Mouse (Mus musculus) retina, postnatal 1 day (tissue): ENCODE data around the gene Ptges.
"Not testable (repeated sequence)": the region's sequence is repeated elsewhere in the genome, so short reads cannot be mapped to it uniquely, and the experiment has no call there.

Experiments
- DNase-seq: peaks from one replicate; pipeline ENCODE4 v3.0.0-alpha.2; 2012

The Ptges gene

GRCm38 (mm10) chr2:30929483-30930045 is at the start of gene Ptges:
Gene Ptges, minus strand, starts transcription at chr2:30929863.
- peak; percentile 83 for DNase-seq

DNA sequence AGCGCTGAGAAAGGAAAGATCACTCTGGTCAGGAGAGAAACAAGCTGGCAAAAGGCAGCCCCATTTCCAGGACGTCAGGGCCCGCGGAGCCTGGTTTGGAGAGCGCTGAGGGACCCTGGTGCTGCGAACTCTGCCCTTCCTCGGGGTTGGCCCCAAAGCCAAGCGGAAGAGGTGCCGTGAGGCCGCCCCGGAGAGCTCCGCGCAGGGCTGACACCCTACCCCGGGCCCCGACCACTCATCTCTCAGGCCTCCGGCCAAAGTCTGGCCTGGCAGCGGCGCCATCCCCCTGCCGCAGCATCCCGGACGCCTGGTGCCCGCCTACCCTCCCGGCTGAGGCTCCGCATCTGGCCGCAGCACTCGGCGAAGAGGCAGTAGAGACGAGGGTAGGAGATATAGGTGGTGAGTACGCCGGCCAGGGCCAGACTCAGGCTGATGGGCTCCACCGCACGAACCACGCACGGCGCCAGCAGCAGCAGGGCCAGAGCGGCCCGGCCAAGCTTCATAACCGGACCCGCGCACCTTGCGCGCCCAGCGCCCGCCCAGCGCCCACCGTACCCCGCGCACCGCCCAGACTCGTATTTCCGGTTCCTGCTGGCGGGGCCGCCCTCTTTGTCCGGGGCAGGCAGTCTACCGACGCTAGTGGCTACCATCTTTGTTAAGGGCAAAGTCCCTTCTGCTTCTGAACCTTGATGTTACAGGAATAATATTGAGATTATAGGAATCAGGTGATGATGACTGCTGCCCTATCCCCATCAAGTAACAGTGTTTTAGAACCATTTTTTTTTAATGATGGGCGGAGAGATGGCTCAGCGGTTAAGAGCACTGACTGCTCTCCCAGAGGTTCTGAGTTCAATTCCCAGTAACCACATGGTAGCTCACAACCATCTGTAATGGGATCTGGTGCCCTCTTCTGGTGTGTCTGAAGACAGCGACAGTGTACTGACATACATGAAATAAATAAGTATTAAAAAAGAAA is 38.0 kb upstream of the Ptges start, which contains the start of gene Tor1a:
TSS of gene Tor1a (minus strand) at position 582 of the 976 bp plus-strand sequence.
- DNase-seq: peak; percentile 94

GRCm38 (mm10) chr2:30966826-30967225 is 37.2 kb upstream of the Ptges start:
- DNase-seq: peak; percentile 11

DNA sequence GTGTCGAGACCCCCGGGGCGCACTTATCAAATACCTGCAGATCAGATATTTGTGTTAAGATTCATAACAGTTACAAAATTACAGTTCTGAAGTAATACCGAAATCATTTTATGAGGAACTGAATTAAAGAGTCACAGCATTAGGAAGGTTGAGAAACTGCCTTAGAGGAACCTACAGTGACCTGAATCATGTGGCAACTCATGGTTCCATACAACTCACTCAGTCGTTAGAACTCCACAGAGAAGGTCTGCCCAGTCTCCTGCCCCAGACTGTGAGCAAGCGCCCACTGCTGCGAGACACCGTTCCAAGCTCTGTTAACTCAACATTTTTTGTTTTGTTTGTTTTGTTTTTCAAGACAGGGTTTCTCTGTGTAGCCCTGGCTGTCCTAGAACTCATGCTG is 36.0 kb upstream of the Ptges start:
- no peak for DNase-seq

DNA sequence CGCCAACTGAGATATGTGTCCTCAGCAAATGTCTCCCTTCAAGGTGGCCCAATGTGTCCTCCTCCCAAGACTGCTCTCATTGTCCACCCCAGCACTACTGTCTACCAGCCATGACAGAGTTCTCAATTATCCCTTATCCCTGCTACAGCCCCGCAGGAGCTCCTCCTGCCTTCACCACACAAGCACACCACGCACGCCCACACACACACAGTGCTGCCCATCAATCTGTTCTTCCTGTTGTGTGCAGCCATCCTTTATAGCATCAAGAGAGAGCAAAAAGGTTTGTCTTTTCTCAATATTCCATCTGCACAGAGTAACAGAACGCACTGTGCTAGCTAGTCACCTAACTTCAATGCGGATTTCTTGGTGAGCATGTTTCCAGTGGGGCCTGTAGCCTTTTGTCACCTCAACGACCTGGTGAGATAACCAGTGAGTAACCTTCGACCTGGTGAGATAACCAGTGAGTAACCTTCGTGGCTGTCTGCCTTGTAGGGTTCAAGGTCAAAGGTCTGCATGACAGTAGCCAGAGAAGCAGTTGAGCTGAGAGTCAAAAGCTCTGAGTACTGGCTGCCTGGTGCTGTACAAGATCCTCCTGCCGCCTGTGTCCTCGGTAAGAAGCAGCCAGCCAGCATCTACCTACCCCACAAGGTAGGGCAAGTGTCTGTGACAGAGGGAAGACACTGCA is 33.0 kb upstream of the Ptges start:
- no peak for DNase-seq

DNA sequence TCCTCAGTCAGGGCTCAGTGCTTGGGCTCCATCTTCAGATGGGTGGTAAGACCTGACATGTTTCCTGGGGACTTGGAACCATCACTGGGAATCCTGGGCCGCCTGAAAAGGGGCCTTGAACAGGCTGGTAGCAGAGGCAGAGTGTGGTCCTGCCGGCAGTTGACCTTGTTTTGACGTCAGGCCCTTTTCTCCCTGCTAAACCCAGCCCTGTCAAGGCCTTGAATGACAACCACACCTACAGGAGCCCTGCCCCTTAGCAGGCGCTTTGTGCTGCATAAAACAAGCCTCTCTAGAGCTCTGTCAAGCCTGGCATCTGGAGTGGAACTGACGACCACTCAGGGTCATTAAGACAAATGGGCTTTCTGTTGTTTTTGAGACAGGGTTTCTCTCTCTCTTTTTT is 30.2 kb upstream of the Ptges start:
- no peak for DNase-seq

DNA sequence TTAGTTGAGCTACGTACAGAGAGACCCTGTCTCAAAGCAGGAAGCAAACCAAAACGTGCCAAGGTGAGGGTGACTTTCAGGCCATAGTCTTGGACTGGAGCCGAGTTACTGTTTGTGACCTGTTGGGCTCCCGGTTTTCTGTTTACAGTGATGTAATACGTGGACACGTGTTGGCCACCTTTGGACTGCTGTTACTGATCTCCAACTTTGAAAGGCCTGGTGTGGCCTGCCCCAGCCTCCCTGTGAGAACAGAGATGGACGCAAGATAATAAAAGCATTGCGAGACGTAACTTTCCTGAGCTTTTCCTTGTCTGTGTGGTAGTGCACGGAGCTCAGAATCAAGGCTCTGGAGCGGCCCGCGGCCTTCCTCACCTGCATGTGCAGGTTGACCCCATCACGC is 29.1 kb upstream of the Ptges start:
- no peak for DNase-seq

DNA sequence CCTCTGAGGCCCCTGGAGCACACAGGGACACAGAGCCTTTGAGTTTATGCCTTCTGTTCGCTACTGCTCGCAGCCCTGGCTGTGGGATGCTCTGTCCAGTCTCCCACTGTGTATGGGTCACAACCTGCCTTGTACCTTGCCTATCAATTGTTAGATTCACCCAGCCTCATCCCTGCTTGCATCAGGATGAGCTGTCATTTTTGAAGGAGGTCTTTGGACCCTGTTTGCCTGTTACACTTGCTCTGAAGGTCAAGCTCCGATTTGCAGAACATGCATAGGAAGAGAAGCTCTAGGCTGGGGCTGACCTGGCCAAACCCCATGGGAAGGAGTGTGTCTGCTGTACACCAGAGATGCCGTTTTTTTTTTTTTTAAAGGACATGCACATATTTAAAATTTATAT is 27.8 kb upstream of the Ptges start:
- DNase-seq: no peak

DNA sequence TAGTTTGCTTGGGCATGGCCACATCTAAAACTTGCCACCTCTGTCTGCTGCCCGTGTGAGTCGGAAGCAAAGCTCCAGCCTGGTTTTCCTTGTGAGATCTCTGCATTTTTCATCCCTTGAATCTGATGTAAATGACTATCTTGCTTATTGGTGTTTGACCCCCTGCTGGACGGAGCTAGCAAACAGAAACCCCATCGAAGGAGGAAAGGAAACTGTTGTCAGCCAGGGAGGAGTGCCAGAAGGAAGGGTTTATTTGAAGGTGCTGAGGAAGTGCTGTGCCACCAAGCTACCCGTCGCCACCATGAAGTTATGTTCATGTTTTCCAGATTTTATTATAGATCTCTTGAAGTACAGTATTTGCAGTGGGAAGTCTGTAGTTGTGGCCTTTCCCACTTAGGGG is 25.1 kb upstream of the Ptges start:
- no peak for DNase-seq

- peak; percentile 96 for DNase-seq
Observed at GRCm38 (mm10) chr2:30952824-30953490, 23.3 kb upstream of the Ptges start, which contains the start of gene Tor1b. Gene Tor1b, plus strand, starts transcription at chr2:30952959.

- DNase-seq: no peak
Observed at GRCm38 (mm10) chr2:30952457-30952823, 22.8 kb upstream of the Ptges start.

DNA sequence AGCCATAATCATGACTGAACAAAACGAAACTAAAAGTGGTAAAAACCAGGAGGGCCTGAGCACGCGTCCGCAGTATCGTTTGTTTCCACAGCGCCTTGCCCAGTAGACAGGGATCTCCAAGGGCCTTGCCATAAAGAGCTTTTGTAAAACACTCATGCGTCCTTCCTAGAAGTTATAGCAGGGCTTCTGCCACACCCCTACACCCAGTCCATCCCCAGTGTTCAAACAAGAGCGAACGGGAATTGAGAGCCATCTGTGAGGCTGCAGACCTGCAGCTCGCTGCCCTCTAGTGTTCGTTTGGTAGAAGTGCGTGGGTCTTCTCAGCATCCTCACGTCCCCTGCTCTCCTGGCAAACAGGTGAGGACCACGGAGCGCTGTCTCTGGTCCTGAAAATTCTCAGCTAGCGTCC is 12.9 kb upstream of the Ptges start:
- DNase-seq: peak; percentile 84

- DNase-seq: not testable (repeated sequence)
Observed at GRCm38 (mm10) chr2:30942116-30942515, 12.5 kb upstream of the Ptges start.

DNA sequence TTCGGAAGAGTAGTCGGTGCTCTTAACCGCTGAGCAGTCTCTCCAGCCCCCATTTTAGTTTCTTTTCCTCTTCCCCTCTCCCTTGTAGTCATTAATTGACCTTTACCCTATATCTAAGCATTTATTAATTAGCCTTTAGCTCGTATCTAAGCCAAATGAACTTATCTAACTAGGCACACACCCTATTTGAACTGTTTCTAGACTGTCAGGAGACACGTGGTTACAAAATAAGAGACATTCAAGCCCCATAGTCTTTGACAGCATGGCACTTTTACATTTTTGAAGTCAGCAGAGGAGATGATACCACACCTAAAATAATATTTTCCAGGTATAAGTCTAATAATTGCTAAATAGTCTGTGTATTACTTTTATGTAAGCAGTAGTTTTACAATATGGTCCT is 11.9 kb upstream of the Ptges start:
- no peak for DNase-seq

DNA sequence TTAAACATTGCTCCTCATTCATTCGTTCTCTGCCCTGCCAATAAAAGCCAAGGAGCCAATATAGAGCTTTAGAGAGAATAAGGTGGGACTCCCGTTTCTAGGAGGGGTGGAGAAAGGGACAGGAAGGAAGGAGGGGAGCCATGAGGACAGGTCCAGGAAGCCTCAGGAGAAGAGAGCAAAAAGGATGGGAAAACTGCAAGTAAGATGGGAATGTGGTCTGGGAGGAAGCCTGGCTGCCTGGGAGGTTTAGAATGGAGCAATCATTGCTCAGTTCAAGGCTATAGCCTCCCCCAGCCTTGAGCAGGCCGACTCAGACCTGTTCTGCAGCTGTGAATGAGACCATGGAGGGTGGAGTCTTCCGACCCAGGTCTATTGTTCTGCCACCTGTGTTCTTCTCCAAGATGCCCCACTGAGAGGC is 8.9 kb upstream of the Ptges start:
- no peak for DNase-seq

GRCm38 (mm10) chr2:30937731-30938130 is 8.1 kb upstream of the Ptges start:
- no peak for DNase-seq

GRCm38 (mm10) chr2:30936808-30937207 is 7.1 kb upstream of the Ptges start:
- DNase-seq: no peak

DNA sequence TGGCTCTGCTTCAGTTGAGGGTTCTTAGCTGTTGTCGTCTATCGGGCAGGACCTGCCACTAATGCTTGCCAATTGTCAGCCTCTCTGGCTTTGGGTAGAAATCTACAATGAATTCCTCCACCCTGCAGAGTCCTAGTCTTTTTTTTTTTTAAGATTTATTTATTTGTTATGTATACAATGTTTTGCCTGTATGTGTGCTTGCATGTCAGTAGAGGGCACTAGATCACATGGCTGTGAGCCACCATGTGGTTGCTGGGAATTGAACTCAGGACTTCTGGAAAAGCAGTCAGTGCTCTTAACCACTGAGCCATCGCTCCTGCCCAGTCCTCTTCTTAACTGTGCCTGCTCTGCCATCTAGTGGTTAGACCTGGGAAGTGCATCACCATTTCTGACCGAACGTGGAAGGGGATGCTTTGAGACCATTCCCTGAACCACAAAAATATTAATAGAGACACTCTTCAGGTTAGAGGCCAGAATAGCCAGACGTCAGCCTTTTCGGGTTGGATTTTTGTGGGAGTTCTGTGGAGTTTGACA is 4.3 kb upstream of the Ptges start:
- peak; percentile 88 for DNase-seq

GRCm38 (mm10) chr2:30933032-30933431 is 3.4 kb upstream of the Ptges start:
- no peak for DNase-seq

DNA sequence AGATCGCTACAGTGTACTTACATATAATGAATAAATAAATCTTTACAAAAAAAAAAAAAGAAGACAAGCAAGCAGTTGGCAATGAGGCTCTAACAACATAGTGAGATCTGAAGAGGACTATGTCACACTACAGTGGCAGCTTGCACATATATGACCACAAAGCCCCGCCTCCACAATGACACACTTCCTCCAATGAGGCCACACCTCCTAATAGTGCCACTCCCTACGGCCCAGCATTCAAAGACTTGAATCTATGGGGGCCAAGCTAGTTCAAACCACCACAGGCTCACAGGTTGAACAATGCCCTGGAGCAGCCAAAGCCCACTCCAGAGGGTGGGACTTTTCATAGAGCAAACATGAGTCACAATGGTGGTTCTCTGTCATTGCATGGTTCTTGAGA is 2.3 kb upstream of the Ptges start:
- DNase-seq: peak; percentile 26

DNA sequence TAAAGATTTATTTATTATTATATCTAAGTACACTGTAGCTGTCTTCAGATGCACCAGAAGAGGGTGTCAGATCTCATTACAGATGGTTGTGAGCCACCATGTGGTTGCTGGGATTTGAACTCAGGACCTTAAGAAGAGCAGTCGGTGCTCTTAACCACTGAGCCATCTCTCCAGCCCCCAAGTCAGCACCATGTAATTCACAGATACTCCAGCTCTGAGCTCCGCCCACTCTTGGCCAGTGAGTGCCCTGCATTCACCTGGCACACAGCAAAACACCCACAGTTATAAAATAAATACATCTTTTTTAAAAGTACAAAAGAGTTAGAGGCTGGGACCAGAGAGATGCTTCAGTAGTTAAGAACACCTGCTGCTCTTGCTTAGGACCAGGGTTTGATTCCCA is 1.2 kb upstream of the Ptges start:
- not testable (repeated sequence) for DNase-seq

GRCm38 (mm10) chr2:30928893-30929482 is 675 bp downstream of the Ptges start:
- no peak for DNase-seq
